Mouse (Mus musculus) kidney, postnatal 4 days (tissue): Measurements from ENCODE around the gene Sgsm1.

Experiments
- DNase-seq, 2 experiments: peaks; one replicate each; pipeline ENCODE4 v3.0.0; 2021; ENCODE audit warnings: mixed read lengths in 2 of 2

The Sgsm1 gene

GRCm38 (mm10) chr5:113313998-113314397 is 3.4 kb upstream of the Sgsm1 start:
- DNase-seq = peak; percentile 89 to 92

- no peak for DNase-seq
Observed at GRCm38 (mm10) chr5:113309491-113310376, 852 bp downstream of the Sgsm1 start.

- DNase-seq = peak; percentile 50 to 67
Observed at GRCm38 (mm10) chr5:113306750-113307477, 3.7 kb downstream of the Sgsm1 start.

GRCm38 (mm10) chr5:113304527-113304926 is 6.1 kb downstream of the Sgsm1 start:
- DNase-seq = no peak

- peak; percentile 52 to 64 for DNase-seq
Observed at GRCm38 (mm10) chr5:113301841-113302240, 8.7 kb downstream of the Sgsm1 start.

- peak in 1 of 2 experiments; percentile 35 for DNase-seq
Observed at GRCm38 (mm10) chr5:113300148-113300889, 10.3 kb downstream of the Sgsm1 start.

- no peak for DNase-seq
Observed at GRCm38 (mm10) chr5:113299433-113299832, 11.2 kb downstream of the Sgsm1 start.

- DNase-seq = no peak
Observed at GRCm38 (mm10) chr5:113298826-113299225, 11.8 kb downstream of the Sgsm1 start.

GRCm38 (mm10) chr5:113298040-113298439 is 12.5 kb downstream of the Sgsm1 start:
- DNase-seq = peak in 1 of 2 experiments; percentile 17

- peak; percentile 77 to 87 for DNase-seq
Observed at GRCm38 (mm10) chr5:113295791-113296190, 14.8 kb downstream of the Sgsm1 start.

GRCm38 (mm10) chr5:113294575-113294974 is 16.0 kb downstream of the Sgsm1 start:
- DNase-seq = no peak

GRCm38 (mm10) chr5:113293446-113293845 is 17.1 kb downstream of the Sgsm1 start:
- DNase-seq = no peak

GRCm38 (mm10) chr5:113292832-113293231 is 17.8 kb downstream of the Sgsm1 start:
- no peak for DNase-seq

GRCm38 (mm10) chr5:113292179-113292578 is 18.4 kb downstream of the Sgsm1 start:
- DNase-seq = peak; percentile 87 to 89

- DNase-seq = no peak
Observed at GRCm38 (mm10) chr5:113291125-113291524, 19.5 kb downstream of the Sgsm1 start.

GRCm38 (mm10) chr5:113290149-113290548 is 20.4 kb downstream of the Sgsm1 start:
- DNase-seq = no peak

GRCm38 (mm10) chr5:113288490-113288889 is 22.1 kb downstream of the Sgsm1 start:
- DNase-seq = no peak

GRCm38 (mm10) chr5:113287762-113288161 is 22.8 kb downstream of the Sgsm1 start:
- no peak for DNase-seq

GRCm38 (mm10) chr5:113286591-113287520 is 23.7 kb downstream of the Sgsm1 start:
- peak; percentile 86 to 87 for DNase-seq

GRCm38 (mm10) chr5:113286048-113286447 is 24.5 kb downstream of the Sgsm1 start:
- DNase-seq = no peak

- DNase-seq = no peak
Observed at GRCm38 (mm10) chr5:113285541-113285940, 25.0 kb downstream of the Sgsm1 start.

- no peak for DNase-seq
Observed at GRCm38 (mm10) chr5:113283726-113284125, 26.9 kb downstream of the Sgsm1 start.
